Mouse (Mus musculus): Measurements from ENCODE around the gene Gm4792.

Gene Gm4792

DNA sequence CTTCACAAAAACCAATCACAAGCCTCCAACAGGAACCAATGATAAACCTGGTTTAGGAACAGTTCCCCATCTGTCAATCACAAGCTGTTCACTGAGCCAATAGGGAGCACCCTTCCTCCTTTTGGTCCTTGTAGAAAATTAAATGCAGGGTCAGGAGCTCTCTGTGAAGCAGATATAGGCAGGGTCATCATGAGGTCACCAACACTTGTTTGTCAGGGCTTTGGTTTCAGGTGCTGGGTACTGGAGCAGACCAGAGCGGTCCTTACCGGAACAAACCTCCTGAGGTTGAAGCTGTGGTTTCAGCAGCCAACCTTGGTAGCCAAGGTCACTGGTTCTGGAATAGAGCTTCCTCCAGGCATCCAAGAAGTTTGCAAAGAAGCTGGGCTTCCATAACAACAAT lies 798 bp upstream of the Gm4792 start:
- no peak for DNase-seq (ENCODE audit: low spot score)

DNA sequence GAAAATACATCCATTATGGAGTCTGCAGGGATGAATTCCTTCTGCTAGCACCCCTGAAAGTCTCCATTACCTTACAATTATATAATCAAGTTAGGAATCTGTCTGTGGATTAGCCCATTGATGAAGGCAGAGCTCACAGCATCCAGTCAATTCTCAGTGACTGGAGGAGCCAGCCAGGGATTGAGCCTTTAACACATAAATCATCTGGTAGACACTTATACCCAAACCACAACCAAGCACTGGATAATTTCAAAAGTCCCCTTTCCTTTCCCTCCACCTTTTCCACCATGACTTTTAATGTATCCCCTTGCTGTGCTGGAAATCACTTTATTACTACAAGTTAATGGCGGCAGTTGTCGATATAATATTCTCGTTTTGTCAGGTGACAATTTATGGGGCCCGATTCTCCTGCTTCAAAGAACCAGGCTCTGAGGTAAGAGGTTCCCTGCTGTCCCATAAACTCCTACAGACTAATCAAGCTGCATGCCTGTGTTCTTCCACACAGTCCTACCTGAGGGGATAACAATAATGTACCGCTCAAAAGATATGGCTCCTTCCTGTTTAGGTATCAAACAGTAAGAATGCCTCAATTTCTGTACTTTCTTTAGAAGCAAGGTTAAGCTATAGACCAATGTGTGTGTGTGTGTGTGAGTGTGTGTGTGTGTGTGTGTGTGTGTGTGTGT lies 2.4 kb downstream of the Gm4792 start:
- DNase-seq (ENCODE audit: low spot score): no peak

GRCm38 (mm10) chr10:94294933-94295750 lies 3.4 kb downstream of the Gm4792 start:
- no peak for DNase-seq (ENCODE audit: low spot score)

- no peak for DNase-seq (ENCODE audit: low spot score)
Observed at GRCm38 (mm10) chr10:94294437-94294836, 4.1 kb downstream of the Gm4792 start.

GRCm38 (mm10) chr10:94282797-94283196 lies 15.7 kb downstream of the Gm4792 start:
- DNase-seq (ENCODE audit: low spot score): no peak

GRCm38 (mm10) chr10:94282179-94282578 lies 16.3 kb downstream of the Gm4792 start:
- no peak for DNase-seq (ENCODE audit: low spot score)

- DNase-seq (ENCODE audit: low spot score): no peak
Observed at GRCm38 (mm10) chr10:94276511-94276910, 22.0 kb downstream of the Gm4792 start.

GRCm38 (mm10) chr10:94275321-94275720 lies 23.2 kb downstream of the Gm4792 start:
- no peak for DNase-seq (ENCODE audit: low spot score)

DNA sequence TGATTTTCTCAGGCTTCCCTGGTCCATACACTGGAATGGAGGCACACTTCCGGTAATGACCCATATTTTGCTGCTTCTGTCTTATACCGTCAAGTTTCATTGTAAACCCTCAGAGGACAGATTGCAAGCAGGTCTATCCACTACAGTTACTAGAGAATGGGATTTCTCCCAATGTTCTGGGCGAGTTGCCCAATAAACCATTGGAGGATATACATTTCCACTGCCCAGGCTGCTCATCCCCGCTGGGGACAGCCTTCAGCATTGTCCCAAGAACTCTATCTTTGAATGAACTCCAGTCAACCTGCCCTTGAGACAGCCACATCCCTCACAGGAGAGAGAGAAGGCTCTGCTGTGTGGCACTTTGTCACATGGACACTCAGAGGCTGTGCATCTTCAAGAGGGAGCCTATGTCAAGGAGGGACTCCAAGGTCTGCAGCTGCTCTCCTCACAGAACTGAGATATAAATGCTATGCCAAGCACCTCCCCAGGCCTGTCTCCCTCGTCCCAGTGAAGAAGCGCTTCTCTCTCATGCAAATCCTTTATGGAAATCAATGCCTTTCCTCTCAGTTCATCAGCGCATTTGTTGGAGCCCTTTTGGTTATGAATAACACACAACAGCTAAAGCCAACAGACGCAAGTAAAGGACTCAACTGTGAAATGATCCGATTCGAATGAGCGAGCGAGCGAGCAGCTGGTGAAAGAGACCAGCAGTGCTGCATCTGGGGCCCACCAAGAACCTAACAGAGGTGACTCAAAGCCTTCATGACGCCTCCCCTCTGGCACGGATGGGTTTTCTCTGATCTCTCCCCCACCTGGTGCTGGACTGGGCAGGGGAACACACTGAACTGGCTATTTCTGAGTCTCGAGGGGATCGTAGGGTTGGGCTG lies 32.6 kb downstream of the Gm4792 start:
- no peak for DNase-seq (ENCODE audit: low spot score)

DNA sequence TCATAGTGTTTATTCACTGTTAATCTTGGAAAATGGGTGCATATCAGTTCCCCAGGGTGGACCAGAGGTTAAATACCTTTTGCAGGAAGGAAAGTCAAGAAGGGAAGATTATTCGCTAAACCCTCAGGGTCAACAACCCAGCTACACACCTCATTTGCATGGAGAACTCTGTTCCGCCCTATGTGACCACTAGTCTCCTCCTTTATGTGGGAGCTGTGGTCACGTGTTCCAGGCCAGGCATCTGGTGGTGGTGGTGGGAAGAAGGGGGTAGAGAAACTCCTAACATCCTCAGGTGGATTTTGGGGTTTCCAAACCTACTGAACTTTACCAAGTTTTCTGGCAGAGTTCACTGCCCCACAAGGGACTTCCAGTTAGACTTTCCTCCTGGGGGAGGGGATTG lies 35.3 kb downstream of the Gm4792 start:
- no peak for DNase-seq (ENCODE audit: low spot score)

- no peak for DNase-seq (ENCODE audit: low spot score)
Observed at GRCm38 (mm10) chr10:94262646-94263045, 35.9 kb downstream of the Gm4792 start.

- DNase-seq (ENCODE audit: low spot score): no peak
Observed at GRCm38 (mm10) chr10:94260544-94260943, 38.0 kb downstream of the Gm4792 start.

GRCm38 (mm10) chr10:94256518-94256917 lies 42.0 kb downstream of the Gm4792 start:
- DNase-seq (ENCODE audit: low spot score): no peak

- no peak for DNase-seq (ENCODE audit: low spot score)
Observed at GRCm38 (mm10) chr10:94255744-94256143, 42.8 kb downstream of the Gm4792 start.

DNA sequence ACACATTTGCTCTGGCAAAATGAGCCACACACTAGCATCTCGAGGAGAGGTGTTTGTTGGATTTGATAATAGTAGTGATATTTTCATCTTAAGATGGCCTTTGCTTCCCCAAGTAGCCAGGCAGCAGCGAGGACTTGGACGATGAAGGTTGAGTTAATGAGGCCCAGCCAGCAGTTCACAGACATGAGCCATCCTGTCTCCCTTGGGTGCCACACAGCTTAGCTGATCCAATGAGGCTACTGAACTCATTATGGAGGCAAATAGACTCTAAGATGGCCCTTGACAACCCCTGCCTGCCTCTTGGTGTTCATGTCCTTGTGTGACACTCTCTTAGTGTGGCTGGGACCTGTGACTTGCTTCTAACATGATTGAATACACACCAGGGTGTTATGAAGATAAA lies 43.7 kb downstream of the Gm4792 start:
- DNase-seq (ENCODE audit: low spot score): no peak

GRCm38 (mm10) chr10:94253260-94253807 lies 45.2 kb downstream of the Gm4792 start:
- DNase-seq (ENCODE audit: low spot score): no peak

- peak; percentile 70 for DNase-seq (ENCODE audit: low spot score)
Observed at GRCm38 (mm10) chr10:94249575-94250456, 48.7 kb downstream of the Gm4792 start.

DNA sequence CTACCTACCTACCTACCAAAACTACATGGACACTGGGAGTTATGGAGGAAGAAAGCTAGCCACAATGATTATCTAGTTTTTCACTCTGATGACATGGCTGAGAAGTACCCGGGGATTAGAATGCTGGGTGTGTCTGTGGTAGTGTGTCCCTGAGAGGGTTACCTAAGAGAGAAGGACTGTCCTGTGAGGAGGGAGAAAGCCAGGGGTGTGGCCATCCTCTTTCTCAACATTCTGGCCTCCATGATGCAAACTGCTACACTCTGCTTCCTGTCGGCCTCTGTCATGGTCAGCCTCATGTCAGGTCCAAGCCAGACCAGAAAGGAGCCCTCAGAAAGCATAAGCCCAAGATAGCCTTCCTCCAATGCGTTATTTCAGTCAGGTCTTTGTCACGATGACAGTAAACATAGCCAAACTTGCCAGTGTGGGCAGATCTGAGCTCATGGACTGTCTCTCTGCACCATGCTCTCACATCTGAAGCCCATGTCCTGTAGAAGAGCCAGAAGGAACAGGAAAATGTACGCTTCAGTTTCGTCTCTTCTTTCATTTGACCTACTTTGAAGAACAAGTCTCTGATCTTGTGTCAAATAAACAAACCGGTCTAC lies 50.7 kb downstream of the Gm4792 start:
- no peak for DNase-seq (ENCODE audit: low spot score)

All from c-Kit-positive CD71-positive TER-119-positive erythroid progenitor cells, embryonic 14.5 days (primary cell).